ENCODE assay signal across 13 mouse cellular contexts in genomic region chr4:149247772-149248171, GRCm38 (mm10). TPM values are rescaled to one million over a fixed set of nuclear protein-coding genes. Genes with fewer than 3 reads are reported as not detected.
DNase-seq lines count a peak whose midpoint lies in the region; ATAC-seq and TF ChIP-seq lines count a peak whose summit lies in the region.
"Had no signal": no experiment of that assay in that cellular context is flagged by ENCODE, and none has a peak within 500 bp of the region (broad histone marks: within the 10 kb centered on the region; RNA-seq: fewer than 3 reads in every experiment).

No protein-coding gene starts in this region.

- peak; percentile 49 for DNase-seq in heart, adult 11 months
- DNase-seq in forebrain, postnatal 0 days: no peak
- DNase-seq in midbrain, embryonic 11.5 days (ENCODE audit: low spot score, missing footprints): peak; percentile 88
- no peak for DNase-seq in MN1 (ENCODE audit: low spot score)
- no peak for DNase-seq in urinary bladder, postnatal 4 days (ENCODE audit: low spot score in 2 of 2)
- no peak for DNase-seq in c-Kit-positive CD71-positive TER-119-positive erythroid progenitor cells, embryonic 14.5 days (ENCODE audit: low spot score)
- DNase-seq: cerebellum, adult 9-11 months; gastrocnemius, postnatal 36 days; kidney, postnatal 14 days; lung, postnatal 4 days; right cerebral cortex, postnatal 4 days had no signal

- H3K4me1 ChIP-seq in heart, embryonic 11.5 days (ENCODE audit: control insufficient read depth, insufficient read depth, low read length): no peaks in the 10 kb centered on the region
- no peaks in the 10 kb centered on the region for H3K4me1 ChIP-seq in forebrain, postnatal 0 days (ENCODE audit: insufficient read depth)
- H3K4me1 ChIP-seq in midbrain, embryonic 11.5 days (ENCODE audit: control insufficient read depth, insufficient read depth, low read length): peaks cover 17% of the 10 kb centered on the region
- H3K4me1 ChIP-seq in neural tube, embryonic 15.5 days: peaks cover 3% of the 10 kb centered on the region; the same call in 1 of the 2 replicates

- no peak for TF ChIP-seq CTCF in forebrain, postnatal 0 days (IDR thresholded peaks at IDR 0.05; ENCODE audit: low read depth)

- H3K4me3 ChIP-seq in heart, embryonic 11.5 days (ENCODE audit: low read depth, low read length): no peak overlapping the region
- no peak overlapping the region for H3K4me3 ChIP-seq in forebrain, postnatal 0 days (ENCODE audit: low read depth, low read length)
- H3K4me3 ChIP-seq in midbrain, embryonic 11.5 days (ENCODE audit: low read depth, low read length): no peak overlapping the region
- no peak overlapping the region for H3K4me3 ChIP-seq in neural tube, embryonic 15.5 days (replicated peaks)

- H3K27me3 ChIP-seq in heart, embryonic 11.5 days (ENCODE audit: control insufficient read depth, insufficient read depth, low read length): no peaks in the 10 kb centered on the region
- no peaks in the 10 kb centered on the region for H3K27me3 ChIP-seq in forebrain, postnatal 0 days (ENCODE audit: insufficient read depth, low read length)
- no peaks in the 10 kb centered on the region for H3K27me3 ChIP-seq in midbrain, embryonic 11.5 days (ENCODE audit: control insufficient read depth, insufficient read depth, low read length)
- no peaks in the 10 kb centered on the region for H3K27me3 ChIP-seq in neural tube, embryonic 15.5 days (replicated peaks)

- no peak for ATAC-seq in heart, embryonic 11.5 days (replicated peaks; ENCODE audit: insufficient number of reproducible peaks, low FRiP score, low TSS enrichment)
- ATAC-seq in forebrain, postnatal 0 days: no peak
- peak; percentile 38; the same call in 1 of the 2 replicates for ATAC-seq in midbrain, embryonic 11.5 days (ENCODE audit: low FRiP score)
- ATAC-seq in neural tube, embryonic 15.5 days (ENCODE audit: low FRiP score): no peak

- H3K9me3 ChIP-seq in heart, embryonic 11.5 days (replicated peaks; ENCODE audit: control insufficient read depth, low read length): no peaks in the 10 kb centered on the region
- no peaks in the 10 kb centered on the region for H3K9me3 ChIP-seq in forebrain, postnatal 0 days (ENCODE audit: low read length)
- no peaks in the 10 kb centered on the region for H3K9me3 ChIP-seq in midbrain, embryonic 11.5 days (ENCODE audit: control insufficient read depth, low read length)
- H3K9me3 ChIP-seq in neural tube, embryonic 15.5 days (replicated peaks): no peaks in the 10 kb centered on the region

- H3K27ac ChIP-seq in heart, embryonic 11.5 days (ENCODE audit: low read depth, low read length): no peak overlapping the region
- peak overlapping the region; percentile 80 for H3K27ac ChIP-seq in forebrain, postnatal 0 days (ENCODE audit: low read depth, low read length)
- peak overlapping the region; percentile 88 for H3K27ac ChIP-seq in midbrain, embryonic 11.5 days (ENCODE audit: low read depth, low read length)
- H3K27ac ChIP-seq in neural tube, embryonic 15.5 days (replicated peaks): peak overlapping the region; percentile 71

- no peak overlapping the region for H3K9ac ChIP-seq in heart, embryonic 11.5 days (ENCODE audit: low read depth, low read length)
- H3K9ac ChIP-seq in forebrain, postnatal 0 days: no peak overlapping the region
- H3K9ac ChIP-seq in midbrain, embryonic 11.5 days (ENCODE audit: low read length): peak overlapping the region; percentile 44; the same call in 1 of the 2 replicates
- no peak overlapping the region for H3K9ac ChIP-seq in neural tube, embryonic 15.5 days (replicated peaks)

- H3K36me3 ChIP-seq in heart, embryonic 11.5 days (ENCODE audit: control insufficient read depth, insufficient read depth, low read length): peaks cover 21% of the 10 kb centered on the region
- peaks cover 56% of the 10 kb centered on the region for H3K36me3 ChIP-seq in forebrain, postnatal 0 days (ENCODE audit: insufficient read depth)
- peaks cover 16% of the 10 kb centered on the region for H3K36me3 ChIP-seq in midbrain, embryonic 11.5 days (ENCODE audit: control insufficient read depth, insufficient read depth, low read length)
- peaks cover 78% of the 10 kb centered on the region for H3K36me3 ChIP-seq in neural tube, embryonic 15.5 days

- 77% methylated on average over 5 of the region's 5 CpGs for WGBS in heart, embryonic 11.5 days (ENCODE audit: insufficient replicate concordance)
- WGBS in forebrain, postnatal 0 days: 24% methylated on average over 5 of the region's 5 CpGs
- WGBS in midbrain, embryonic 11.5 days: 68% methylated on average over 5 of the region's 5 CpGs
- 40% methylated on average over 5 of the region's 5 CpGs for WGBS in neural tube, embryonic 15.5 days

- no peak overlapping the region for H3K4me2 ChIP-seq in heart, embryonic 11.5 days
- no peak overlapping the region for H3K4me2 ChIP-seq in forebrain, postnatal 0 days (ENCODE audit: low read depth)
- H3K4me2 ChIP-seq in midbrain, embryonic 11.5 days: no peak overlapping the region
- no peak overlapping the region for H3K4me2 ChIP-seq in neural tube, embryonic 15.5 days

RNA-seq across cellular contexts. Expression of gene Kif1b, which starts 59.7 kb away (rescaled TPM):
- 47.8 and 49.6 TPM in 2 replicates for polyA plus RNA-seq in heart, embryonic 11.5 days (2014; fragmentation: Nextera tagmentation; extraction: Ambion mirVana)
- 209 and 270 TPM in 2 replicates for total RNA-seq in forebrain, postnatal 0 days (2014; rRNA removed)
- polyA plus RNA-seq in forebrain, postnatal 0 days (2015; fragmentation: Nextera tagmentation; extraction: Ambion mirVana): 139 and 202 TPM in 2 replicates
- 94.6 and 95.0 TPM in 2 replicates for polyA plus RNA-seq in midbrain, embryonic 11.5 days (2014; fragmentation: Nextera tagmentation; extraction: Ambion mirVana)
- polyA plus RNA-seq in neural tube, embryonic 15.5 days (2015; fragmentation: Nextera tagmentation; extraction: Ambion mirVana): 102 and 121 TPM in 2 replicates

Comparison
In these comparisons a context has a peak if more than half of its experiments do, and no peak if none do; other contexts are left out.
1. DNase-seq: peak in heart, adult 11 months (single experiment) and midbrain, embryonic 11.5 days (single experiment); none in forebrain, postnatal 0 days (single experiment), MN1 (single experiment), urinary bladder, postnatal 4 days (0 of 2) and c-Kit-positive CD71-positive TER-119-positive erythroid progenitor cells, embryonic 14.5 days (single experiment).